Mouse (Mus musculus) cerebellum, adult 8-10 months (tissue): ENCODE measurements at regions not wholly inside any gene's neighbourhood (a gene's known extent, or its start where the extent isn't known, plus 50 kb on each side); places are given as distances from the start of the nearest gene placed in this dataset.
"Not testable (repeated sequence)": the region's sequence is repeated elsewhere in the genome, so short reads cannot be mapped to it uniquely, and the experiment has no call there.

Experiments
- DNase-seq: peaks from one replicate; pipeline ENCODE4 v3.0.0; 2022

- DNase-seq: no peak
Measured at GRCm38 (mm10) chr16:77835767-77836166, 233.9 kb upstream of the Gm11146 start.

- DNase-seq: no peak
Measured at GRCm38 (mm10) chr16:77827322-77828117, 225.6 kb upstream of the Gm11146 start.

- DNase-seq: no peak
Measured at GRCm38 (mm10) chr16:77799709-77800108, 197.8 kb upstream of the Gm11146 start.

GRCm38 (mm10) chr16:77796926-77797325 lies 195.0 kb upstream of the Gm11146 start:
- no peak for DNase-seq

- no peak for DNase-seq
Measured at GRCm38 (mm10) chr16:77789652-77790051, 187.8 kb upstream of the Gm11146 start.

- DNase-seq: no peak
Measured at GRCm38 (mm10) chr16:77789206-77789605, 187.3 kb upstream of the Gm11146 start.

GRCm38 (mm10) chr16:77788781-77789150 lies 186.9 kb upstream of the Gm11146 start:
- no peak for DNase-seq

- DNase-seq: peak; percentile 33
Measured at GRCm38 (mm10) chr16:77788041-77788780, 186.3 kb upstream of the Gm11146 start.

- no peak for DNase-seq
Measured at GRCm38 (mm10) chr16:77787025-77787424, 185.1 kb upstream of the Gm11146 start.

GRCm38 (mm10) chr16:77779019-77779418 lies 177.1 kb upstream of the Gm11146 start:
- no peak for DNase-seq

- no peak for DNase-seq
Measured at GRCm38 (mm10) chr16:77772075-77772474, 170.2 kb upstream of the Gm11146 start.

- peak; percentile 6 for DNase-seq
Measured at GRCm38 (mm10) chr16:77760926-77761347, 159.0 kb upstream of the Gm11146 start.

- DNase-seq: peak; percentile 9
Measured at GRCm38 (mm10) chr16:77760479-77760878, 158.6 kb upstream of the Gm11146 start.

GRCm38 (mm10) chr16:77759997-77760396 lies 158.1 kb upstream of the Gm11146 start:
- DNase-seq: peak; percentile 19

GRCm38 (mm10) chr16:77754882-77755281 lies 153.0 kb upstream of the Gm11146 start:
- no peak for DNase-seq

GRCm38 (mm10) chr16:77749474-77749873 lies 147.6 kb upstream of the Gm11146 start:
- DNase-seq: no peak

- DNase-seq: no peak
Measured at GRCm38 (mm10) chr16:77743838-77744237, 141.9 kb upstream of the Gm11146 start.

GRCm38 (mm10) chr16:77738821-77739220 lies 136.9 kb upstream of the Gm11146 start:
- DNase-seq: no peak

- DNase-seq: no peak
Measured at GRCm38 (mm10) chr16:77719377-77719776, 117.5 kb upstream of the Gm11146 start.

- DNase-seq: not testable (repeated sequence)
Measured at GRCm38 (mm10) chr16:77717766-77718165, 115.9 kb upstream of the Gm11146 start.

- DNase-seq: no peak
Measured at GRCm38 (mm10) chr16:77704726-77705125, 102.8 kb upstream of the Gm11146 start.

GRCm38 (mm10) chr16:77695443-77695842 lies 93.5 kb upstream of the Gm11146 start:
- no peak for DNase-seq

- no peak for DNase-seq
Measured at GRCm38 (mm10) chr16:77687056-77687839, 85.4 kb upstream of the Gm11146 start.
